Mouse (Mus musculus): Measurements from ENCODE around the gene Tm7sf2.
A peak's percentile ranks its signal among the peaks of the same experiment; 100 is the strongest.

DNA sequence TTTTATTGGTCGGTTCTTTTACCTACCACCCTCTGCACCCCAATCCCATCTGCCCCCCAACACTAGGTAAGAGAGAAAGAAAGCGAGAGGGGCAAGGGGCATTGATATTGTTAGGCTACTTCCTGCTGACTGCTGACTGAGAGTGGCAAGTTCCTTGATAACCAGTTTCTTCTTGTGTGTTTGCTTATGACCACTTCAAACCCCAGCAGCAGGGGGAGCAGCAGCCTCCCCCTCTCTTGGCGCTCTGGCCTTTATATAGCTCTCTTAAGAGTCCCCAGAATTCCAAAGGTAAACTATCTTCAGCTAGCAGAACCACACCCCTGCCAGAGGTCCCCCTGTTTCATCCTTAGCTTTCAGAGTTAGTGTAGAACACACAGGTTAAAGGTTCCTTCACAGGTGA lies 47.9 kb downstream of the Tm7sf2 start:
- peak; percentile 32 for TF ChIP-seq CTCF (IDR thresholded peaks at IDR 0.05; ENCODE audit: low read depth)
- TF ChIP-seq EP300 (IDR thresholded peaks at IDR 0.05; ENCODE audit: low read depth), result no peak
